Mouse (Mus musculus): ENCODE results near the gene Sox8. TPM values are rescaled to one million over a fixed set of nuclear protein-coding genes. Genes with fewer than 3 reads are reported as not detected.

Gene Sox8
- polyA plus RNA-seq, 1 experiment, result 1.0 TPM

- no peaks in the 10 kb centered on the region for H3K36me3 ChIP-seq (ENCODE audit: control insufficient read depth, insufficient read depth, low read length)
- no peak overlapping the region for H3K4me3 ChIP-seq (ENCODE audit: control insufficient read depth, insufficient read depth, low read length)
- DNase-seq, result no peak
- H3K4me1 ChIP-seq (replicated peaks; ENCODE audit: control insufficient read depth, insufficient read depth, low read length), result no peaks in the 10 kb centered on the region
- TF ChIP-seq CTCF (IDR thresholded peaks at IDR 0.05; ENCODE audit: borderline replicate concordance, control insufficient read depth, extremely low read depth, insufficient read depth, low read length, poor library complexity) (no peak), POLR2A (IDR thresholded peaks at IDR 0.05; ENCODE audit: control insufficient read depth, extremely low read depth, insufficient read depth, low read length, poor library complexity) (no peak)
- 88% methylated on average over 16 of the region's 16 CpGs for WGBS
- H3K27me3 ChIP-seq (ENCODE audit: control insufficient read depth, insufficient read depth, low read length), result no peaks in the 10 kb centered on the region; the same call in 1 of the 2 replicates
- no peak overlapping the region for H3K27ac ChIP-seq (ENCODE audit: control insufficient read depth, insufficient read depth, low read length)
Measured at GRCm38 (mm10) chr17:25561223-25562028, 9.1 kb downstream of the Sox8 start.

DNA sequence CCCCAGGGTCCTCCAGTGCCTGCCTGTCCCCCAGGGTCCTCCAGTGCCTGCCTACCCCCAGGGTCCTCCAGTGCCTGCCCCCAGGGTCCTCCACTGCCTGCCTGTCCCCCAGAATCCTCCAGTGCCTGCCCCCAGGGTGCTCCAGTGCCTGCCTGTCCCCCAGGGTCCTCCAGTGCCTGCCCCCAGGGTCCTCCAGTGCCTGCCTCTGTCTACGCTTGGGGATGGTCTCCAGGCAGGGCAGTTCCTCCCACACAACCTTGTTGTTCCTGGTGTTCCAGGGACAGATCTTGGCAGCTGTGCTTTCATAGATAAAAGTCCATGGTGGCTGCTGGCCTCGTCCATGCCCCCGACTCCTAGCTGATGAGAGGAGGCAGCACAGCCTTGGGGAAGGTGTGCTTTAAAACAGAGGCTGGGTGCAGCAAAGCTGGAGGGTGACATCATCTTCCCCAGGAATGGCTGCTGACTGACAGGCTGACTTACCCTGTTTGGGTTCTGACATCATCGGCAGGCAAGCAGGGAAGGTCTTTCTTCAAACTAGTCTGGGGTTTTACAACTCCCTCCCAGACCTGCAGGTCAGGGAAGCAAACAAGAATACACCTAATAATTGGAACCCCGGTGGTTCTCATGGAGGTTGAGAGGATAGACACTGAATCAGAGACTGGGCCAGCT lies 9.8 kb downstream of the Sox8 start:
- Histone ChIP-seq H3K4me3 (ENCODE audit: control insufficient read depth, insufficient read depth, low read length) (no peak overlapping the region), H3K36me3 (ENCODE audit: control insufficient read depth, insufficient read depth, low read length) (no peaks in the 10 kb centered on the region), H3K27me3 (ENCODE audit: control insufficient read depth, insufficient read depth, low read length) (peaks cover 4% of the 10 kb centered on the region), H3K27ac (ENCODE audit: control insufficient read depth, insufficient read depth, low read length) (no peak overlapping the region), H3K4me1 (replicated peaks; ENCODE audit: control insufficient read depth, insufficient read depth, low read length) (no peaks in the 10 kb centered on the region)
- WGBS, result 68% methylated on average over 5 of the region's 5 CpGs
- no peak for DNase-seq
- TF ChIP-seq POLR2A (IDR thresholded peaks at IDR 0.05; ENCODE audit: control insufficient read depth, extremely low read depth, insufficient read depth, low read length, poor library complexity) (no peak), CTCF (IDR thresholded peaks at IDR 0.05; ENCODE audit: borderline replicate concordance, control insufficient read depth, extremely low read depth, insufficient read depth, low read length, poor library complexity) (no peak)

GRCm38 (mm10) chr17:25559634-25560033 lies 10.9 kb downstream of the Sox8 start:
- DNase-seq, result no peak
- WGBS, result 67% methylated on average over 4 of the region's 4 CpGs
- Histone ChIP-seq H3K27me3 (ENCODE audit: control insufficient read depth, insufficient read depth, low read length) (peaks cover 8% of the 10 kb centered on the region), H3K27ac (ENCODE audit: control insufficient read depth, insufficient read depth, low read length) (no peak overlapping the region), H3K4me1 (replicated peaks; ENCODE audit: control insufficient read depth, insufficient read depth, low read length) (no peaks in the 10 kb centered on the region), H3K4me3 (ENCODE audit: control insufficient read depth, insufficient read depth, low read length) (no peak overlapping the region), H3K36me3 (ENCODE audit: control insufficient read depth, insufficient read depth, low read length) (no peaks in the 10 kb centered on the region)
- no peak for TF ChIP-seq CTCF (IDR thresholded peaks at IDR 0.05; ENCODE audit: borderline replicate concordance, control insufficient read depth, extremely low read depth, insufficient read depth, low read length, poor library complexity)
- no peak for TF ChIP-seq POLR2A (IDR thresholded peaks at IDR 0.05; ENCODE audit: control insufficient read depth, extremely low read depth, insufficient read depth, low read length, poor library complexity)

DNA sequence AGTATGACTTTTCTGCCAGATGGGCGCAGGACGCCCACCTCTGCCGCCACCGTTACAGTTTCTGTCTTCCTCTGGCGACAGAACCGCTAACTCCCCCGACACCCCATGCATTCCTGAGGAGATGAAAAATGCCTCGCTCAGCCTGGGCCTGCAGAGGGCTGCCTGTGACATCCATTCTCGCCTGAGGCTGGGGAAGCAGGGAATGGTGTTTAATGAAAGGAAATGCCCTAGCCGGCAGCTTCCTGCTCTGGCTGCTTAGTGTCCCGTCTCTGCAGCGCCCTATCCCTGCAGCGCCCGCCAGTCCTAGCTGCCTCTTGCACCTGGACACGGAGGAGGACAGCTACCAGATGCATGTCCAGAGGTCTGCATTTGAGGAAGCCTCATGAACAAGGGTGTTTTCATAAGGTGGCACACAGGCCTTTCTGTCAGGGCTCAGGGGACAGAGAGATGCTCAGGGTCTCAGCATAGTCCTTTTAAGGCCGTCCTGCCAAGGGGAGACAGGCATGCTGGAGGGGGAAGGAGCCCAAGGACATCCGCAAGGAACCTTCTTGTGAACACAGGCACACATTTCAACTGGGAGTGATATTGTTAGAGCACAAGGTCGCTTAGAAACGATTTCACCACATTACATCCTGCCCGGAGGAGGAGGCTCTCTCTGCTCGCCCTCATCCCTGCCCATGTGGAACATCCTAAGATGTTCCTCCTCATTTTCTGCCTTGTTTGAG lies 13.7 kb downstream of the Sox8 start:
- TF ChIP-seq POLR2A (IDR thresholded peaks at IDR 0.05; ENCODE audit: control insufficient read depth, extremely low read depth, insufficient read depth, low read length, poor library complexity), result no peak
- no peak for TF ChIP-seq CTCF (IDR thresholded peaks at IDR 0.05; ENCODE audit: borderline replicate concordance, control insufficient read depth, extremely low read depth, insufficient read depth, low read length, poor library complexity)
- no peak overlapping the region for H3K27ac ChIP-seq (ENCODE audit: control insufficient read depth, insufficient read depth, low read length)
- WGBS, result 12% methylated on average over 21 of the region's 21 CpGs
- no peak for DNase-seq
- H3K4me3 ChIP-seq (ENCODE audit: control insufficient read depth, insufficient read depth, low read length), result no peak overlapping the region
- peaks cover 8% of the 10 kb centered on the region for H3K27me3 ChIP-seq (ENCODE audit: control insufficient read depth, insufficient read depth, low read length)
- H3K4me1 ChIP-seq (replicated peaks; ENCODE audit: control insufficient read depth, insufficient read depth, low read length), result no peaks in the 10 kb centered on the region
- no peaks in the 10 kb centered on the region for H3K36me3 ChIP-seq (ENCODE audit: control insufficient read depth, insufficient read depth, low read length)

DNA sequence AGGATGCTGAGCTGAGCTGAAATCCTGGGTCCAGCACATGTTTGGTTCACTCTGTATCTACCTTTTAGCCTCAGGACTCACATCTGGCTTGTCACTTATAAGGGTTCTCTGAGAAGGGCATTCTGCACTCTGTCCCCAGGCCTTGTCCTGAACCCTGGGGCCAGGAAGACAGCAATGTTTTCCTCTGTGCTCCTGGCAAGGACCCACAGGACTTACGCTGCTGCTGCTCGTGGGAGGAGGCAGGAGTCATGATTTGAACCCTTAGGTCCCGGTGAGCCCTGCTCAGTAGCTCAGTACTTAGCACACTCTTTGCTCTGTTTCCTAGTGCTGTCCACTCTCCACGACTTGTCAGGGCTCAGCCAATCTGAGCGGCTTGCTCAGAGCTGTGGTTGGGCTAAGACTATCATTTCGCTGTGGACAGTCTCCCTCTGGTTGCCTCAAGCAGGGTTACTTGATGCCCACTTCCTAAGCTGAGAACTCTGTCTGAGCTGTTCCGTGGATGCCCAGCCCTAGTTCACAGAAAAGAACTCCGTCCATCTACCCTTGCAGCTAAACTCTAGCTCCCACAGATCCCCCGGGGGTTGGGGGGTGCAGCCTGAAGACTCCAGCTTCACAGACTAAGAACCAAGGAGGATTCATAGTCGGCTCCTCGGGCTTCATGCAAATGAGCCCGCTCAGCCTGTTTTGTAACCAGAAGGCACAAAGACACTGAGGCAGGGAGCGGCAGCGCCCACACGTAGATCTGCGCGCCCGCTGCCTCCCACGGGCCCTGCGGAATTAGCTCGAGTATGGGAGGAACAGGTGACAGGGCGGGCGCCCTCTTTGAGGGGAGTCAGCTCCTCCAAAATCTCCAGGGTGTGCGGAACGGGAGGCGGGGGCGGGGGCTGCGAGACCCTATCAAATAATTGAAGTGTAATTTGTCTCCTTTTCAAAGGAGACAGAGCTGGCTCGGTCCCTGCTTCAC lies 14.5 kb downstream of the Sox8 start:
- WGBS, result 14% methylated on average over 29 of the region's 29 CpGs
- Histone ChIP-seq H3K27ac (ENCODE audit: control insufficient read depth, insufficient read depth, low read length) (no peak overlapping the region), H3K36me3 (ENCODE audit: control insufficient read depth, insufficient read depth, low read length) (no peaks in the 10 kb centered on the region), H3K4me3 (ENCODE audit: control insufficient read depth, insufficient read depth, low read length) (no peak overlapping the region), H3K27me3 (ENCODE audit: control insufficient read depth, insufficient read depth, low read length) (peaks cover 8% of the 10 kb centered on the region), H3K4me1 (replicated peaks; ENCODE audit: control insufficient read depth, insufficient read depth, low read length) (no peaks in the 10 kb centered on the region)
- TF ChIP-seq CTCF (IDR thresholded peaks at IDR 0.05; ENCODE audit: borderline replicate concordance, control insufficient read depth, extremely low read depth, insufficient read depth, low read length, poor library complexity), result no peak
- TF ChIP-seq POLR2A (IDR thresholded peaks at IDR 0.05; ENCODE audit: control insufficient read depth, extremely low read depth, insufficient read depth, low read length, poor library complexity), result no peak
- no peak for DNase-seq
